Mouse (Mus musculus): ENCODE data around the gene Hdhd5. TPM values are rescaled to one million over a fixed set of nuclear protein-coding genes. Genes with fewer than 3 reads are reported as not detected.

The Hdhd5 gene
- polyA plus RNA-seq, 1 experiment from 2014 or later = 16.7 TPM

- Histone ChIP-seq H3K9me3 (ENCODE audit: control insufficient read depth, low read length) (no peaks in the 10 kb centered on the region), H3K4me2 (ENCODE audit: low read depth, low read length) (no peak overlapping the region), H3K4me3 (ENCODE audit: low read length) (no peak overlapping the region), H3K9ac (ENCODE audit: low read length) (no peak overlapping the region), H3K27me3 (ENCODE audit: control insufficient read depth, insufficient read depth, low read depth, low read length) (peaks cover 17% of the 10 kb centered on the region; the same call in 1 of the 2 replicates), H3K36me3 (ENCODE audit: control insufficient read depth, insufficient read depth, low read length) (no peaks in the 10 kb centered on the region), H3K4me1 (replicated peaks; ENCODE audit: control insufficient read depth, insufficient read depth, low read length) (peaks cover 10% of the 10 kb centered on the region), H3K27ac (ENCODE audit: low read length) (no peak overlapping the region)
- ATAC-seq (ENCODE audit: low read depth) = no peak
- WGBS = 61% methylated on average over 15 of the region's 15 CpGs
These were observed 69.9 kb downstream of the Hdhd5 start for GRCm38 (mm10) chr6:120461217-120461616.

Other genes starting within 250 kb of the Hdhd5 start
- 0.33 TPM in 1 of 2 replicates, not detected in the other for gene D330020A13Rik, start 237.0 kb downstream of the Hdhd5 start, polyA plus RNA-seq (2015; fragmentation: Nextera tagmentation; extraction: Ambion mirVana)
- gene B4galnt3, start 236.8 kb downstream of the Hdhd5 start, polyA plus RNA-seq (2015; fragmentation: Nextera tagmentation; extraction: Ambion mirVana) = 0.25 and 0.36 TPM in 2 replicates
- gene Kdm5a, start 167.2 kb downstream of the Hdhd5 start, polyA plus RNA-seq (2015; fragmentation: Nextera tagmentation; extraction: Ambion mirVana) = 46.2 and 46.5 TPM in 2 replicates
- 25.6 and 26.7 TPM in 2 replicates for gene Ccdc77, start 166.9 kb downstream of the Hdhd5 start, polyA plus RNA-seq (2015; fragmentation: Nextera tagmentation; extraction: Ambion mirVana)
- 8.6 and 8.9 TPM in 2 replicates for gene Il17ra, start 68.1 kb downstream of the Hdhd5 start, polyA plus RNA-seq (2015; fragmentation: Nextera tagmentation; extraction: Ambion mirVana)
- gene Tmem121b, start 37.5 kb downstream of the Hdhd5 start, polyA plus RNA-seq (2015; fragmentation: Nextera tagmentation; extraction: Ambion mirVana) = 0.10 and 0.14 TPM in 2 replicates
- gene Cecr2, start 135.1 kb upstream of the Hdhd5 start, polyA plus RNA-seq (2015; fragmentation: Nextera tagmentation; extraction: Ambion mirVana) = 1.8 and 2.2 TPM in 2 replicates
- 0.28 and 0.64 TPM in 2 replicates for gene Slc25a18, start 242.3 kb upstream of the Hdhd5 start, polyA plus RNA-seq (2015; fragmentation: Nextera tagmentation; extraction: Ambion mirVana)